Mouse (Mus musculus) B cell, adult 62 days (primary cell): ENCODE data around the gene Spock3. TPM values are rescaled to one million over a fixed set of nuclear protein-coding genes. Genes with fewer than 3 reads are reported as not detected.

ENCODE experiments used
- total RNA-seq: library from RNA; stranded (reverse); gene quantifications from 4 replicates; pipeline ENCODE4 v1.2.4, GENCODE M21; 2023

Gene Spock3
- not detected in 4 replicates for total RNA-seq

GRCm38 (mm10) chr8:62950709-62951108, at the start of gene Spock3:
Spock3 (plus strand) TSS chr8:62951009.

